Mouse (Mus musculus): ENCODE results near the gene Plekhb2. TPM values are rescaled to one million over a fixed set of nuclear protein-coding genes. Genes with fewer than 3 reads are reported as not detected.

Plekhb2 gene
- total and polyA plus RNA-seq, 2 experiments from 2014 or later, result 85.1 to 97.3 TPM

GRCm38 (mm10) chr1:34839241-34839640, 10.5 kb upstream of the Plekhb2 start:
- TF ChIP-seq CTCF (IDR thresholded peaks at IDR 0.05), result no peak
- ATAC-seq (ENCODE audit: low FRiP score) (no peak), DNase-seq (ENCODE audit: low spot score) (no peak)
- no peaks in the 10 kb centered on the region for H3K27me3 ChIP-seq (ENCODE audit: insufficient read depth, low read length)
- H3K9me3 ChIP-seq (ENCODE audit: low read length), result no peaks in the 10 kb centered on the region
- no peak overlapping the region for H3K9ac ChIP-seq (replicated peaks; ENCODE audit: low read length, poor library complexity, severe bottlenecking)
- H3K4me3 ChIP-seq (ENCODE audit: low read depth, low read length), result no peak overlapping the region
- no peak overlapping the region for H3K27ac ChIP-seq (ENCODE audit: low read depth, low read length)
- H3K4me2 ChIP-seq (ENCODE audit: low read depth, low read length, poor library complexity, severe bottlenecking), result no peak overlapping the region
- H3K4me1 ChIP-seq (ENCODE audit: insufficient read depth, low read length), result peaks cover 12% of the 10 kb centered on the region
- WGBS, result 65% methylated on average over 12 of the region's 12 CpGs
- peaks cover 10% of the 10 kb centered on the region; the same call in 1 of the 2 replicates for H3K36me3 ChIP-seq (ENCODE audit: insufficient read depth, low read length)

GRCm38 (mm10) chr1:34841709-34842388, 7.9 kb upstream of the Plekhb2 start:
- DNase-seq (ENCODE audit: low spot score) (no peak), ATAC-seq (ENCODE audit: low FRiP score) (no peak)
- peak overlapping the region; percentile 84 for H3K9ac ChIP-seq (replicated peaks; ENCODE audit: low read length, poor library complexity, severe bottlenecking)
- H3K36me3 ChIP-seq (ENCODE audit: insufficient read depth, low read length), result no peaks in the 10 kb centered on the region
- peak overlapping the region; percentile 98 for H3K27ac ChIP-seq (ENCODE audit: low read depth, low read length)
- H3K4me3 ChIP-seq (ENCODE audit: low read depth, low read length), result peak overlapping the region; percentile 78
- no peaks in the 10 kb centered on the region for H3K9me3 ChIP-seq (ENCODE audit: low read length)
- H3K4me1 ChIP-seq (ENCODE audit: insufficient read depth, low read length), result peaks cover 12% of the 10 kb centered on the region
- H3K27me3 ChIP-seq (ENCODE audit: insufficient read depth, low read length), result no peaks in the 10 kb centered on the region
- TF ChIP-seq CTCF (IDR thresholded peaks at IDR 0.05), result no peak
- WGBS, result 0% methylated on average over 12 of the region's 12 CpGs
- peak overlapping the region; percentile 79 for H3K4me2 ChIP-seq (ENCODE audit: low read depth, low read length, poor library complexity, severe bottlenecking)

GRCm38 (mm10) chr1:34842389-34842861, 7.4 kb upstream of the Plekhb2 start:
- Histone ChIP-seq H3K36me3 (ENCODE audit: insufficient read depth, low read length) (no peaks in the 10 kb centered on the region), H3K9me3 (ENCODE audit: low read length) (no peaks in the 10 kb centered on the region), H3K4me3 (ENCODE audit: low read depth, low read length) (peak overlapping the region; percentile 78), H3K9ac (replicated peaks; ENCODE audit: low read length, poor library complexity, severe bottlenecking) (peak overlapping the region; percentile 84), H3K4me1 (ENCODE audit: insufficient read depth, low read length) (peaks cover 12% of the 10 kb centered on the region), H3K27ac (ENCODE audit: low read depth, low read length) (peak overlapping the region; percentile 98), H3K27me3 (ENCODE audit: insufficient read depth, low read length) (no peaks in the 10 kb centered on the region), H3K4me2 (ENCODE audit: low read depth, low read length, poor library complexity, severe bottlenecking) (peak overlapping the region; percentile 79)
- under 1% methylated on average over 32 of the region's 51 CpGs for WGBS
- no peak for TF ChIP-seq CTCF (IDR thresholded peaks at IDR 0.05)
- ATAC-seq (ENCODE audit: low FRiP score), result peak; percentile 87
- DNase-seq (ENCODE audit: low spot score), result peak; percentile 67

- WGBS, result under 1% methylated on average over 52 of the region's 59 CpGs
- H3K4me3 ChIP-seq (ENCODE audit: low read depth, low read length), result peak within 1 kb of the TSS; percentile 78
- peak; percentile 89 for ATAC-seq (ENCODE audit: low FRiP score)
These were observed 6.7 kb upstream of the Plekhb2 start, which contains the start of gene Fam168b for GRCm38 (mm10) chr1:34842887-34843618. Fam168b (minus strand) TSS chr1:34843065.

GRCm38 (mm10) chr1:34847070-34847469, 2.7 kb upstream of the Plekhb2 start:
- Histone ChIP-seq H3K27ac (ENCODE audit: low read depth, low read length) (no peak overlapping the region), H3K9ac (replicated peaks; ENCODE audit: low read length, poor library complexity, severe bottlenecking) (no peak overlapping the region), H3K9me3 (ENCODE audit: low read length) (no peaks in the 10 kb centered on the region), H3K4me3 (ENCODE audit: low read depth, low read length) (no peak overlapping the region), H3K27me3 (ENCODE audit: insufficient read depth, low read length) (no peaks in the 10 kb centered on the region), H3K4me1 (ENCODE audit: insufficient read depth, low read length) (peaks cover 5% of the 10 kb centered on the region; the same call in 1 of the 2 replicates), H3K36me3 (ENCODE audit: insufficient read depth, low read length) (no peaks in the 10 kb centered on the region), H3K4me2 (ENCODE audit: low read depth, low read length, poor library complexity, severe bottlenecking) (no peak overlapping the region)
- WGBS, result 82% methylated on average over 3 of the region's 3 CpGs
- DNase-seq (ENCODE audit: low spot score), result no peak
- ATAC-seq (ENCODE audit: low FRiP score), result no peak
- TF ChIP-seq CTCF (IDR thresholded peaks at IDR 0.05), result no peak

More at GRCm38 (mm10) chr1:34842887-34843618, 6.7 kb upstream of the Plekhb2 start, which contains the start of gene Fam168b:
- Histone ChIP-seq H3K4me1 (ENCODE audit: insufficient read depth, low read length) (peaks cover 12% of the 10 kb centered on the region), H3K9me3 (ENCODE audit: low read length) (no peaks in the 10 kb centered on the region), H3K27me3 (ENCODE audit: insufficient read depth, low read length) (no peaks in the 10 kb centered on the region), H3K9ac (replicated peaks; ENCODE audit: low read length, poor library complexity, severe bottlenecking) (peak within 1 kb of the TSS; percentile 84), H3K4me2 (ENCODE audit: low read depth, low read length, poor library complexity, severe bottlenecking) (peak within 1 kb of the TSS; percentile 79), H3K27ac (ENCODE audit: low read depth, low read length) (peak within 1 kb of the TSS; percentile 98), H3K36me3 (ENCODE audit: insufficient read depth, low read length) (no peaks in the 10 kb centered on the region)
- TF ChIP-seq CTCF (IDR thresholded peaks at IDR 0.05), result peak; percentile 39; the same call in 1 of the 2 replicates
- DNase-seq (ENCODE audit: low spot score), result peak; percentile 93
